Mouse (Mus musculus) monocyte, adult 5-6 weeks (primary cell): Measurements from ENCODE around the gene Fam25c. TPM values are rescaled to one million over a fixed set of nuclear protein-coding genes. Genes with fewer than 3 reads are reported as not detected.

Experiments used
- ATAC-seq: fragments of 153-309, 156-312 bp; replicated peaks from 2 replicates; pipeline ENCODE4 v1.8.0; 2017; ENCODE audit warnings: mild to moderate bottlenecking; ENCODE audit not compliant: low TSS enrichment, insufficient number of reproducible peaks, severe bottlenecking, poor library complexity, low FRiP score
- total RNA-seq: library from RNA; stranded (forward); fragments of 200-1000, 200-491, 200-594 nt; gene quantifications from 3 replicates; pipeline ENCODE4 v1.2.3, GENCODE M21; 2017

The Fam25c gene
- not detected in 3 replicates for total RNA-seq

DNA sequence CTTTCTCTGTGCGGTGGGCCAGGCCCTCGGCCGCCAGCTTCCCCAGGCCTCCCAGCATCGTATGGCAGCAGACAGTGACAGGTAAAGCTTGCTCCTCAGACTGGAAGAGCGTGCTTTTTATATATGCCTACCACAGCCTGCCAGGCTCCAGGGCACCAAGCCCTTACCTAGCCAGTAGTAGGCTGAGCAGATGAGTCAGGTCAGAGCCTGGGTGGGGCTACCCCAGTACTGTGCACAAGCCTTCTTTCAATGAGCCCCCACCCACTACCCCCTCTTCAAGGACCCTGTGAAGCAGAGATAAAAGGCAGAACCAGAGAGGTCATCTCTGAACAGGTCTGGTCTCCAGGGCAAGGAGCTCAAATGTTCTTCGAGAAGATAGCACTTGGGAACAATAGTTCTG, at the start of gene Fam25c:
Gene Fam25c, minus strand, starts transcription at position 133 of the 400 bp plus-strand sequence.
- ATAC-seq, result no peak

DNA sequence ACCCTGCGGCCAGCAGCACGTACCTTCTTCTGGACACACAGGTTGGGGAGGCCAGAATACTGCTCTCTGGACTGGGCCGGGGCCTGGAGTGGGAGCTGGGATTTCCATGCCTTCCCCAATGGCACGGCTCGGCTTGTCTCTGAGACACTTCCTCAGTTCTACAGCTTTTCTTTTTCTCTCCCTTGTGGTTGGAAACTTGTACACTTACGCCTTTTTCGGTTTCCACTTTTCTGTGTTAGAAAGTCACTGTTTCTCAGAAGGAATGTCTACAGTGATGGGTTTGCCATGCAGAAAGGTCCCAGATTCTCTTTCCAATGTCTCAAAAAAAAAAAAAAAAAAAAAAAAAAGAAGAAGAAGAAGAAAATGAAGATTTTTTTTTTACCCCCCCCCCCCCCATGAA, 48.2 kb upstream of the Fam25c start:
- ATAC-seq, result no peak

DNA sequence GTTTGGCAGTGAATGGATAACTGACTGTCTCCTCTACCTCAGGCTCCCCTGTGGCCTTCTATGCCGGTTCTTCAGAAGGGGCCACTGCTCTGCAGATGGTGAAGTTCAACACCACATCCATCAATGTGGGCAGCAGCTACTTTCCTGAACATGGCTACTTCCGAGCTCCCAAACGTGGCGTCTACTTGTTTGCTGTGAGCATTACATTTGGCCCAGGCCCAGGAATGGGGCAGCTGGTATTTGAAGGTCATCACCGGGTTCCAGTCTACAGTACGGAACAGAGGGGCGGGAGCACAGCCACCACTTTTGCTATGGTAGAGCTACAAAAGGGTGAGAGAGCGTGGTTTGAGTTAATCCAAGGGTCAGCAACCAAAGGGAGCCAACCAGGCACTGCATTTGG, 47.6 kb upstream of the Fam25c start:
- no peak for ATAC-seq

DNA sequence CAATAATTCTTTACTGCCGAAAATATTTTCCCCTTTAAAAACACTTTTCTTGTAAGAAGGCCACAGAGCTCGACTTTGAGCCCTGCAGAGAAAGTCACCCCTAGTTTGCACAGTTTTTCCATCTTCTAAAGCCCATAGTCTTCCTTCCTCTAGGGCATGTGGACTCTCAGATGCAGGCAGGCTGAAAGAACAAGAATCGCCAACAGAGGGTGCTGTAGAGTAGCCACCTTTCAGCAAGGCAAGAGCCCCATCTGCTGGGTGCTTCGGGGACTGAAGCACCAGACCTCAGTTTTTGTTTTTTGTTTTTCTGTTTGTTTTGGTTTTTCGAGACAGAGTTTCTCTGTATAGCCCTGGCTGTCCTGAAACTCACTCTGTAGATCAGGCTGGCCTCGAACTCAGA, 45.9 kb upstream of the Fam25c start:
- ATAC-seq, result peak; percentile 87

DNA sequence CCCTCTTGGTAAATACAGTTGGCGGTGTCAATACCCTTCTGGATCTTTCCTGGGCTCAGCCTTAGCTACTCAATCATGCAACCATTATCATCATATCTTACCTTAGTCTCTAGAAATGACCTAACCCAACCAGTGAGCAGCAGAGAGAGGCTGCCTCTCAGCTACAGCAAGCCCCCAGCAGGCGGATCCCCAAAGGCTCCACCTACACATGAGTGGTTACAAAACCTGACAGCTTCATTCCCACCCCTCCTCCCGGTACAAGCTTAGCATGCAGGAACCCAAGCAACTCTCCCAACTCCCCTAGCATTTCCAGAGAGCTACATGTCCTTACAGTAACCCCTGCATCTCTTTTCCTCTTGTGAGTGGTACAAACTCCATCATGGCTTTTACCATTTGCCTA, 44.8 kb upstream of the Fam25c start:
- ATAC-seq, result no peak

DNA sequence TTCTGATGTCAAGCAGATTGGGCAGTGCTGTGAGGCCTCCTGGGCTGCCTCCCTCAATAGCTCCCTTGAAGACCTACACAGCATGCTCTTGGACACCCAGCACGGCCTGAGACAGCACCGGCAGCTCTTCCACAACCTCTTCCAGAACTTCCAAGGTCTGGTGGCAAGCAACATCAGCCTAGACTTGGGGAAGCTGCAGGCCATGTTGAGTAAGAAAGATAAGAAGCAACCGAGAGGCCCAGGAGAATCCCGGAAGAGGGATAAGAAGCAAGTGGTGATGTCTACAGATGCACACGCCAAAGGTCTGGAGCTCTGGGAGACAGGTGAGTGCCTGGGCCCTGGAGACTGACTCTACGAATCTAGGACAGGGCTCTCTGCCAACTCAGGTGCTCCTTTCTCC, 44.1 kb upstream of the Fam25c start:
- no peak for ATAC-seq

DNA sequence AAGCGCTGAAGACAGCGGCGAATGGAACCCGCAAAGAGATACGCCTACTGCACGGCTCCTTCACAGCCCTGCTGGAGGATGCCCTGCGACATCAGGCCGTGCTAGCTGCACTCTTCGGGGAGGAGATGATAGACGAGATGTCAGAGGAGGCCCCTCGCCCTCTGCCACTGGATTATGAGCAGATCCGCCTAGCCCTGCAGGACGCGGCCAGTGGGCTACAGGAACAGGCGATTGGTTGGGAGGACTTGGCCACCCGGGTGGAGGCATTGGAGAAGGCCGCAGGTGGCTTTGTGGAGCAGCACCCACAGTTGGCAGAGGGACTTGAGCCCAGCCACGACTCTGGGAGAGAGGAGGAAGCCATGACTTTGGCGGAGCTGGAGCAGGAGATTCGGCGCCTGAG, 43.7 kb upstream of the Fam25c start:
- no peak for ATAC-seq

DNA sequence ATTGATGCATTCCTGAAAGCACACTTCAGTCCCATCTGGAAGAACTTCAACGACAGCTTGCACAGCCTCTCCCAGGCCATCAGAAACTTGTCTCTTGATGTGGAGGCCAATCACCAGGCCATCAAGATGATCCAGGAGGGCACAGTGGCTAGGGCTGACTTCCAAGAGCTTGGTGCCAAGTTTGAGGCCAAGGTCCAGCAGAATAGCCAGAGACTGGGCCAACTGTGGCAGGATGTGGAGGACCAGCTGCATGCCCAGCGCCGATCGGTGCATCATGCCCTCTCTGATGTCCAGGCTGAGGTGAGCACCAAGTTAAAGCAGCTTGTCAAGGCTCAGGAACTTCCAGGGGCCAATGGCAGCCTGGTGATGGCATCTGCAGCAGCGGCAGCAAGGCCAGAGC, 42.6 kb upstream of the Fam25c start:
- ATAC-seq, result no peak

DNA sequence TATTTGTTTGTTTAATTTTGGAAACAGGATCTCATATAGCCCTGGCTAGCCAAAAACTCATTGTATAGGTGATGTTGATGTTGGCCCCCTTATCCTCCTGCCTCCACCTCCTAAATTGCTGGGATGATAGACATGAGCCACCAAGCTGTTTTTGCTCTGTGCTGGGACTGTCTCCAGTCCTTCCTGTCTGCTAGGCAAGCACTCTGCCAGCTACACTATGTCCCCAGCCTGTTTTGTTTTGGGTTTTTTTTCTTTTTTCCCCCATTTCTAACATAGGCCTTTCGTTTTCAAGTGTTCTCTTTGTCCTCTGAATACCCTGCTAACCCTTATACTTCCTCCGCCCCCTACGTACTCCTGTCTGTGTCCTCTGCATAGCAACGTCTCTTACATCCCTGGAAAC, 38.1 kb upstream of the Fam25c start:
- ATAC-seq, result no peak

DNA sequence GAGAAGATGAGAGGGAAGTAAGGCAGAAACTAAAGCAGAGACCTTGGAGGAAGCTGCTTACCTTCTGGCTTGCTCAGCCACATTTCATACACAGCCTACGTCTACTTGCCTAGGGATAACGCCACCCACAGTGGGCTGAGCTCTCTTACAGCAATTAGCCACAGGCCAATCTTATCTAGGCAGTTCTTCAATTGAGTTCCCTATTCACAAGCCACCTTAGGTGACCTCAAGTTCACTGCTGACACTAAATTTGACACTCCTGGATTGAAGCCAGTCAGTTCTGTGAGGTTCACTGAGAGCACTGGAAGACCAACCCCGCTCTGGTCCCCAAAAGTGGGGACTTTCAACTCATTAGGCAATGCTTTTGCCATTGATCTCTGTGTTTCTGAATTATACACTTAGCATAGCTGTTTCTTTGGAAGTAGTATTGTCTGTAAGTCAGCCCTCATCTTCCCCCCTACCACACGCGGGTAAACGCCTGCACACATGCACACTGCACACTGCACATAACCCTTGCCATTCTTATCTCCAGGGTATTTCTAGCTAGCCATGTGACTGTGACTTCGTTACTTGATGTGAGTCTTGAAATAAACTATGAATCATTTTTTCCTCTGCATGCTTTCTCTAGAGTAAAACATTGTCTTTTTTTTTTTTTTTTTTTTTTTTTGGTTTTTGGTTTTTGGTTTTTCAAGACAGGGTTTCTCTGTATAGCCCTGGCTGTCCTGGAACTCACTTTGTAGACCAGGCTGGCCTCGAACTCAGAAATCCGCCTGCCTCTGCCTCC, 27.9 kb upstream of the Fam25c start:
- no peak for ATAC-seq

DNA sequence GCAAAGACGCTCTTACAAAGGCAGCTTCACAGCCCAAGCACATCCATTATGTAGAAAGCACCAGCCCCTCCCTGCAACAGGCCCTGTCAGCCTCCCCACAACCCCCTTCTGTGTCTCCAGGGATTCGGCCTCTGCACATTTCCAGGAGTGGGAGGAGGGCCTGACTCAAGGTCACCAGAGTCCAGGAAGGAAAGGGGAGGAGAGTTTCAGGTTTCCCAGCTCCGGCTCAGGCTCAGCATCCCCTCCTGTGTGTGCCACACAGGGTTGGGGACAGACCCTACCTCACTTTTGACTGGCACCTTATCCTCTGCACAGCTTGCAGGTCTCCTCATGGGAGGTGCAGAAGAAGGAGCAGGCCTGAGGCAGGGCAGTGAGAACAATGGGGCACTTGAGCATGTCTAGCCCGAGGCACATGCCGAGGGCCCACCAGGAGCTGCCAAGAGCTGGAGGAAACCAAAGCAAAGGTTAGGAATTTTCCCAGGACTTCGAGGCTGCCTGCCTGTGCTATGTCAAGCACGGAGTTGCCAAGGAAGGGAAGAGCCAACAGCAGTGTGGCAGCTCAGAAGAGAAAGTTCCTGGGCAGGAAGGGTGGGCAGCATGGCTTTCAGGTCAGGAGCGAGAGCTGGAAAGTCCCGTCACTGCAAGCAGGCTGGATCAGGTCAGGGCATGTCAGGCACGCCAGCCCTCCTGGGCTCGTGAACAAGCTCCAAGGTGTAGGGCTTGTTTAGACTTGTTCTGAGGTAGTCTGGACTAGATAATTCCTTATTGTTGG, 23.5 kb upstream of the Fam25c start:
- no peak for ATAC-seq

DNA sequence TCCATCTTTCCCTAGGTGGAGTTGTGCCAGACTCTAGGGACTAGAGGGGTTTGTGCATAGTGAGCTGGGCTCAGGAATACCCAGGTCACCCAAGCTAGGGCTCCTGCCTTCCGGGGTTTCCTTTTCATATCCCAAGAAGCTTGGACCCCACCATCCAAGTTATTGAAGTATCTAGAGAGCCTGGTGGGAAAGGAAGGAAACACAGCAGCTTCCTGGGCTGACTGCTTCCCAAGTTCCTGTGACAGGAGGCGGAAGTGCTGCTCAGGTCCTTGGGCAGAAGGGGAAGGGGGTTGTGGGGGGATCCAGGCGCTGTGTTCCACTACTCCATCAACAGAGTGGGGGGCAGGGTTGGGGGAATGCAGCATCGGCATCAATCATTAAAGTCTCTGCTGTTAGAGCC, 21.9 kb upstream of the Fam25c start:
- no peak for ATAC-seq

DNA sequence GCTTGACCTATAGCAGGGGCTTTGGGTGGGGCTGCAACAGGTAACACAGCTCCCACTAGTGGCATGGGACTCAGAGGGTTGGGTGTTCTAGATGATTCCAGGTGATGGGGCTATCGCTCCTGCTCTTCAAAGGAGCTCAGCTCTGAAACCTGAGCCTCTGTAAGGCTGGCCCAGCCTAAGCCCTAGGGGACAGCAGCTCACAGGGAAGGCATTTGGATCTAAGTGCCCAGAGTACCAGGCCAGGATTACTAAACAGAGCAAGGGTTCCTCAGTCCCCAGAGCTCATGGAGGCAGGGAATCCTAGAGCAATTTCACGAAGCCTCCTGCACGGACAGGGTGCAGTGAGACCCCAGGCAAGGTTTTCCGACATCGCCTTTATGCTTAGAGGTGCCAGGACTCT, 20.7 kb upstream of the Fam25c start:
- ATAC-seq, result no peak

DNA sequence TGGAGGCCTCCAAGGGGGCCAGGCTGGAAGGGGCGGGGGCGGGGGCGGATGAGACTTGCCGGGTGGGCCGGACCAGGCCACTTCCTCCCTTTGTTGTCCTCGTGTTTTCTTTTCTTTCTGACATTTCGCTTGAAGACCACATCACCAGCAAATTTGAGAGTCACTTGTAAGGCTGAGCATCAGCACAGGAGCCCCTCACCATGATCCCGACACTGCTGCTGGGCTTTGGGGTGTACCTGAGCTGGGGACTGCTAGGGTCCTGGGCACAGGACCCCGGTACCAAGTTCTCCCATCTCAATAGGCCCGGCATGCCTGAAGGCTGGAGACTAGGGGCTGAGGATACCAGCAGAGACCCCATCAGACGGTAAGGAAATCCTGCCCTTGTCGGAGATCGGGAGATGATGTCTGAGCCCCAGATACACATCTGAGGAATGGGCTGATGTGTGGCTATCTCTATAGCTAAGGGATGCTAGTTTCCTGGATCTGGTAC, 20.2 kb upstream of the Fam25c start, which contains the start of gene Mmrn2:
Gene Mmrn2, plus strand, starts transcription at position 51 of the 490 bp plus-strand sequence.
- no peak for ATAC-seq

DNA sequence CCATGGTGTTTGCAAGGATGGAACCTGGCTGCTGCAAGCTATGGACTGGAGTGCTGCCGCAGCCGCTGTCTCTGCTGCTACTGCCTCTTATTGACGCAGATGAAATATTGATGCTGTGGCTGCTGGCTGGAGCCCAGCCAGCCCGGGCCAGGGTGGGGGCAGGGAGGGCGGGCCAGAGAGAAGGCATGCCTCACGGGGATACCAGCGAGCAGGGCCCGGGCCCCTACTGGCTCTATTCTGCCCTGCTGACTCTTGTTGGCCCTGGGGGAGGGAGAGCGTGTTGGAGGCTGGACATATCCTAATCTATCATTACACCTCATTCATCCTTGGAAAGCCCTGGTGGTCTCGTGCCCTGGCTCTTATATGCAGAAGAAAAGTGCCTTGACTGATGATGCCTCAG, 19.3 kb upstream of the Fam25c start, which contains the start of gene Sncg:
Gene Sncg, minus strand, starts transcription at position 213 of the 400 bp plus-strand sequence.
- ATAC-seq, result no peak

DNA sequence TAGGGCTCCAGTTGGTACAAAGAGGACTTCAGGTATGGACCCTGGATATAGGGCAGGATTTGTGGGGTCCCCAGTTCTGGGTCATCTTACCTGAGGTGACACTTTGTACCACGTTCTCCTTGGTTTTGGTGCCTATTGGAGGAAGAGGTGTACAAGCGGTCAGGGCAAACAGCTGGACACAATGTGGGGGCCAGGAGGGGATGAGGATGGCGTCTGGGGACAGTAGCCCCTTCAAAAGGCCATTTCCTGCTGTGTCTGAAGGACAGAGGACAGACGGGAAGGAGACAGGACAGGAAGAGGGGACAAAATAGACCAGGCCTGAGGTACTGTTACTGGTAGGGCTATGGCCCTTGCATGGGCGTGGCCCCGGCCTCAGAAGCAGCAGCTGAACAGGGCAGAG, 18.3 kb upstream of the Fam25c start:
- no peak for ATAC-seq

DNA sequence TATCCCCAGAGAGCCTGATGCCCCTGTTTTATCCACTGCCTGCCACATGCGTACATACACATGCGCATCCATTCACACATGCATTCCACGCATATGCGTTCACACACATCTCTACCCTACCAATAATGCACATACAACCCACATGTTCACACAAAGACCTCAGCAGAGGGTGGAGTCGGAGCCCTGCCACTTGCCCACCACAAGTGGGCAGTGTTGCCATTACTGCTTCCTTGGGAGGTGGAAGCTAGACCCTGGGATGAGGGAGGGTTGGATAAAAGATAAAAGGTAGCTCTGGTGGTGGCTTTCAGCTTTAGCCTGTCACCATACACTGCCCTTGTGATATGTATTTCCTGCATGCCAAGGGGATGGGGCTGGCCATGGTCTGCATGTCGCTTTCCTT, 17.4 kb upstream of the Fam25c start:
- no peak for ATAC-seq

DNA sequence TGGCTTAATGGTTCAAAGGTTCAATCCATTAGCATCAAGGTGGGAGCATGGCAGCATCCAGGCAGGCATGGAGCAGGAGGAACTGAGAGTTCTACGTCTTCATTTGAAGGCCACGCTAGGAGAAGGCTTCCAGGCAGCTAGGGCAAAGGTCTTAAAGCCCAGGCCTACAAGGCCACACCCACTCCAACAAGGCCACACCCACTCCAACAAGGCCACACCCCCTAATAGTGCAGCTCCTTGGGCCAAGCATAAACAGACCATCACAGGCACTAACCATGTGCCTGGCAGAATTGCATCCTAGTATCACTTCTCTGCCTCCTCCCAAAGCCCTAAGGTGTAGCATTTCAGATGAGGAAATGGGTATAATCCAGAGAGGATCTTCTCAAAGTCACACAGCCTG, 16.5 kb upstream of the Fam25c start:
- no peak for ATAC-seq

DNA sequence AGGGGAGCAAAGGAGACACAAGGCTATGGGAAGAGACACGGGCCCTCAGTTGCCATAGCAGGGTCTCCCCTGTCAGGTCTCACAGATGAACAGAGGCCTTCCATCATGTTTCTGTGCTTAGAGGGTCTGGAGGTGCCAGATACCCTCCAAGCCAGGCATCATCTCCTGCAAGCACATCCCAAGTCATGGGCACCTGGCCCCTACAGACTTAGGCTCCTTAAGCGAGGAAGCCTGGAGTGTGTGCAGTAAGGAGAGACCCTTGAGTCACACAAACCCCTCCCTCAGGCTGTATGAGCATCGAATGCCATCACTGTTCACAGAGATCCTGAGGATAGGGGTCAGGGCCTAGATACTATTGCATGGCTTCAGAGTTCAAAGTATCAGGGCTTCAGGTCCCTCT, 15.7 kb upstream of the Fam25c start:
- ATAC-seq, result no peak

DNA sequence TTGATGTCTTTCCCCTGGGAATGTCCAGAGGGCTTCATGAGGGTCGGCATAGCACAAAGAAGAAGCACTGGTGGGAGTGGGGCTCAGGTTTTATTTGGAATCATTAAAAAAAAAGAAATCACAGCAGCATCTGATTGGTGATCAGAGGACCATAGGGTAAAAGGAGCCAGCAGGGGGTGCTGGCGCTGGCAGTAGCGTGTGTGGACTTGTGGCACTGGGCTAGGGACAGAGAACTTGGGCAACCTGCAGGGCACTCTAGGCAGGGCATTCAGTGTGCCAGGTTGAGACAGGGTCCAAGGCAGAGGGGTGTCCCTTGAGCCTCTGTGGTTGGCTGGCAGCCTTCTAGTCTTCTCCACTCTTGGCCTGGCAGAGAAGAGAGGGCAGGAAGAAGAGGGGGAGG, 15.0 kb upstream of the Fam25c start:
- no peak for ATAC-seq
